Mouse (Mus musculus): ENCODE results near the gene Pdlim7.

DNA sequence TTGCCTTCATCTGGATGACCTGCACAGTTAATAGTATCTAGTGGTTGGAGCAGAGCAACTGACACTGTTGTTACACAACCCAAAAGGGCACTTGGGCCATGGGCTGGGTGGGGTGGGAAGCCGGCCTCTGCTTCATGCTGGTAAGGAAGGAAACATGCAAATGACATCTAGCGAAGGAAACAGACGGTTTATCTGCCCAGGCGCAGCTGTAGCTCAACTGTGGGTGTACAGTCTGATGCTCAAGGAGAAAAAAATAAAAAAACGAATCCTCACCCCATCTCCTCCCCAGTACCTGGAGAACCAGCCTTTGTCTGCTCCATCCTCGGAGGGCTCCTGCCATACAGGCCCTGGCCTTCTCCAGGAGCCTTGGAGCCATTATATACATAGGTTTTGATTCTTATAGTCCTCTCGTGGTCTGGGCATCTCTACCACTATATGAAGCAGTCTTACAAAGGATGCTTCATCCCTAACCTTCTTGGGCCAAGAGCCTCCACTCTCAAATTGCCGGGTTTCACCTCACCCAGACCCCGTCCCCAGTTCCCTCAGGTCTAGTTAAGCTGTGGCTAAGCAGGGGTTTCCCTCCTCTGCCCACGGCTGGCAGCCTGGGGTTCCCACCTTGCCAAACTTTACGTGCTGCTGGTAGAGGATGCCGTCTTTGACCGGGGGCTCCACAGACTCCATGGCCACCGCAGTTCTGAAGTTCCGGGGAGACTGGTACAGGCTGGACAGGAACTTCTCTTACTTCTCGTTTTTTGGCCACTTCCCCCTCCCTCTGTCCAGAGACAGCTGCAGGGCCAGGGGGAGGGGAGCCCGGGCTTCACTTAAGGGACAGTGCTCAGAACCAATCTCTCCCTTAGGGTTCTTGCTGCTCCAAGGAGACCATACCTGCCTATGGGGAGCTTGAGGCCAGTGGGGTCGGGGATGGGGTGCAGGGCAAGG lies 14.6 kb upstream of the Pdlim7 start:
- no peak for TF ChIP-seq CEBPB (IDR thresholded peaks at IDR 0.05; ENCODE audit: low read depth)
- no peak for TF ChIP-seq CTCF (IDR thresholded peaks at IDR 0.05; ENCODE audit: control insufficient read depth, insufficient read depth, insufficient read length)
- no peak for TF ChIP-seq USF1 (IDR thresholded peaks at IDR 0.05; ENCODE audit: low read depth)
- no peak for TF ChIP-seq MAX (IDR thresholded peaks at IDR 0.05)
- no peak for TF ChIP-seq MYOG (IDR thresholded peaks at IDR 0.05; ENCODE audit: control insufficient read depth, extremely low read depth, insufficient read length)
